Mouse (Mus musculus) spleen, postnatal 4 days (tissue): ENCODE measurements around the gene Atp6v0c.
A peak's percentile ranks its signal among the peaks of the same experiment; 100 is the strongest.

Experiments
- DNase-seq, 2 experiments: peaks; one replicate each; pipeline ENCODE4 v3.0.0; 2022; ENCODE audit warnings: low spot score in 2 of 2

The Atp6v0c gene

GRCm38 (mm10) chr17:24199252-24199651 lies 29.8 kb upstream of the Atp6v0c start:
- DNase-seq: no peak

GRCm38 (mm10) chr17:24197032-24197824 lies 27.7 kb upstream of the Atp6v0c start:
- DNase-seq: no peak

GRCm38 (mm10) chr17:24195349-24195748 lies 25.8 kb upstream of the Atp6v0c start:
- DNase-seq: no peak

DNA sequence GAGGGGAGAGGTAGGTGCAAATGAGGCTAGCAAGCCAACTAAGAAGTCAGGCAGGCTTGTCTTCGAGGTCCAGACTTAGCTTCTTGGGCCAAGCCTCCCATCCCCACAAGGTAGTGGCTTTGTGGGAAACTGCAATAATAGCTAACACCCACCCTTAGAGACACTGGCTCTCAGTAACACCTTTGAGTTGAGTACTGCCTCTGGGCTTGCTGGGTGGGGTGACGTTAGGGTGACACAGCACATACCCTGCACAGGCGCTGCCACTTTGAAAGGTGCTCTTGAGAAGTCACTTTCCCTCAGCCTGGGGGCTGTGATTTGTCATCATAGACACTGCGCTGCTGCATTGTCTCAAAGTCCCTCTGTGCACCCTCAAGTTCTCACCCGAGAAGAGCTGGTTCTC lies 24.3 kb upstream of the Atp6v0c start:
- DNase-seq: no peak

DNA sequence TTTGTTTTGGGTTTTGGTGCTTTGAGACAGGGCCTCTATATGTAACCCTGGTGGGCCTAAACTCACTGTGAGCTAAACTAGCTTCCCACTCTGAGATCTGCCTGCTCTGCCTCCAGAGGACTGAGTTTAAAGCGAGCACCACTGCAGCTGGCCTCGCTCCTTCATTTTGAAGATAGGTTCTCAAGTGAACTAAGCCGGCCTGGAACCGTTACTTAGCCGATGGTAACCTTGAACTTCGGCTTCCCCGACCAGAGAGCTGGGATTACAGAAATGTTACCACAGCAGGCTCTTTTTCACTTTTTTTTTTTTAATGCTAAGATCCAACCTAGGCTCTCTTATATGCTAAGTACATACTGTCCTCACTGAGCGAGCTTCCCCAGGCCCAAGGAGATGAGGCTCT lies 23.8 kb upstream of the Atp6v0c start:
- DNase-seq: no peak

GRCm38 (mm10) chr17:24192848-24193247 lies 23.3 kb upstream of the Atp6v0c start:
- DNase-seq: no peak

GRCm38 (mm10) chr17:24191481-24191880 lies 22.0 kb upstream of the Atp6v0c start:
- DNase-seq: peak in 1 of 2 experiments; percentile 8

DNA sequence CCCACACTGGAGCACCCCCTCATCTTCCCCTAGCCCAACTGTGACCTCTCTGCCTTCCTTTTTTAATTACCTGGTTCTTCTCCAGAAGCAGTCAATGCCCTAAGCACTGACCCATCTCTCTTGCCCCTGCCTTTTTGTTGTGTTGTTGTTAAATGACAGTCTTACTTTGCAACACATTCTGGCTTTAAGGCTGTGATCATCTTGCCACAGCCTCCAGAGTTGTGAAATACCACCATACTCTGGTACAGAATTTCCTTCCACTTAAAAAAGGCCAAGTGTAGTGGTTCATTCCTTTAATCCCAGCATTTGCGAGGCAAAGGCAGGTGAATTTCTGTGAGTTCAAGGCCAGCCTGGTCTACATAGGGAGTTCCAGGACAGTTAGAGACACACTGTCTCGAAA lies 21.4 kb upstream of the Atp6v0c start:
- peak in 1 of 2 experiments; percentile 7 for DNase-seq

DNA sequence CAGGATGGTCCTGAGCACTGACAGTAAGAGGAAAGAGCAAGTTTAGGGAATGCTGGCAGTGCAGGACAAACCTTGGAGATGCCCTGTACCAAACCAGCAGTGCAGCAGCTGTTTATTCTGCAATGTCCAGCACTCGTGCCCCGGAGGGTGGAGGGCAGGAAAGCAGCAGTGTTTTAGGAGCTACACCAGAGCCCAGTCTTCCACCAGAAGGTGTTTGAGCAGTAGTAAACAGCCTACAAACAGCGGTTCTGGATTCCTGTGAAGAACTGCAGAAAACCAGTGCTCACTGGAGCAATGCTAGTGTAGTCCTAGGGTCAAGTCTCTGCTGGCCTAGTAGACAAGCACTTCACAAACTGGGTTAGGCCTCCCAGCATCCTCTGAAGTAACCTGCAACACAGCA lies 4.8 kb upstream of the Atp6v0c start:
- DNase-seq: no peak

GRCm38 (mm10) chr17:24173423-24173822 lies 3.9 kb upstream of the Atp6v0c start:
- peak; percentile 77 to 88 for DNase-seq

GRCm38 (mm10) chr17:24171738-24172137 lies 2.2 kb upstream of the Atp6v0c start:
- peak in 1 of 2 experiments; percentile 10 for DNase-seq

DNA sequence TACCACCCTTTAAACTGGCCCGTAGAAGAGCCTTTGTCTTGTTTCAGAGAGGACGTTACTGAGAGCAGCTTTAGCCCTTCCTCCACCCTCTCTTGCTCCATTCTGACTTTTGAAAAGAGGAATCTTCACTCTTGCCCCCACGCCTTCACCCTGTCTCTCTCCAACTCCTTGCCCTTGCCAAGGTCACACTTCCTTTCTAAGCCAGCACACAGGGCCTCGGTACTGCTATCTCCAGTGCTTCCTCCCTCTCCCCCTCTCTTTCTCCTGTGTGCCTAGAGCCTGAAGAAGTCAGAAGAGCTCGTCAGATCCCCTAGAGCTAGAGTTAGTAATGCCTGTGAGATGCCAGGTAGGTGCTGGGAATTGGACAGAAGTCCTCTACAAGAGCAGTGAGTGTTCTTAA lies 1.2 kb upstream of the Atp6v0c start:
- peak; percentile 14 to 62 for DNase-seq

GRCm38 (mm10) chr17:24170125-24170524 lies 623 bp upstream of the Atp6v0c start:
- DNase-seq: peak in 1 of 2 experiments; percentile 58

GRCm38 (mm10) chr17:24168590-24169277 lies 768 bp downstream of the Atp6v0c start:
- DNase-seq: peak; percentile 66 to 86

GRCm38 (mm10) chr17:24167891-24168505 lies 1.5 kb downstream of the Atp6v0c start:
- peak in 1 of 2 experiments; percentile 65 for DNase-seq

DNA sequence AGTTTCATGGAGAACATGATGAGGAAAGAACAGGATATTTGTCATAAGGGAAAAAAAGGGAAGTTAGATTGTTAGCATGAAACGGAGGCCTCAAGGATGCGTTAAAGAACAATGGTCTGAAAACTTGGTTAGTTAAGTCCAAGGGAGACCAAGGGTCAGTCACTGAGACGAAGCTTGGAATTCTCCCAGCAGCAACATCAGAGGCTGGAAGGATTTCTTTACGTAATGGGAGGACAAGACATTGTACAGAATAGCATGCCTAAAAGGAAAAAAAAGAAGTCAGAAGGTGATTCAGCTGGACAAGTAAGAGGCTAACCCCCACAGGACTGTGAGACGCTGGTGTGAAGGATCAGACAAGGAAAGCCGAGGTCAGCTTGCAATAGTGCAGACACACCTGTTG lies 2.4 kb downstream of the Atp6v0c start:
- DNase-seq: no peak

DNA sequence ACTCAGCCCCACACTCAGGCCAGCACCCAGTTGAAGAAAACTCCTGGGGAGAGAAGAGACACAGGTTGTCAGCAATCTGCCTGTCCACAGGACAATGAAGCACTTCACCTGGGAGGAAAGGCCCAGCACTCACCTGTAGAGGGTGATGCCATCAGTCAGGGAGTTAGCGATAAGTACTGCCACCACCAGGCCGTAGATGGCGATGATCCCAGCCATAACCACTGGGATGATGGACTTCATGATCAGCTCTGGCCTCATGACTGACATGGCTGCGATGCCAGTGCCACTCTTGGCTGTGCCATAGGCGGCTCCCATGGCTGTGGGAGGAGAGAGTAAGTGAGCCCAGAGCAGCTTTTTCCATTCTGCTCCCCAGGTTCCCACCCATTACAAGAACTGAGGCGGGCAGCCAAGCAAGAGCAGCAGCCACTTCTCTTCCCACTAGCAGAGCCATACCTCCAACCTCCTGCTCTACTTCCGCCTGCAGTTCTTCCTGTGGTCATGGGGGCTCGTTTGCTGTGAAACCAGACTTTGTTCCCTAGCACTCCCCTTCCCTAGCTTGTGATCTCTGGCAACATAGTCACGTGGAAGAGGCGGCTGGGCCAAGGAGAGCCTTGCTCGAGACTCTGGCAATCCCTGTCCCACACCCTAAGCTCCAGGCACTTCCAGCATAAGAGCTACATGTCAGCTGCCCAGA lies 4.8 kb downstream of the Atp6v0c start:
- peak in 1 of 2 experiments; percentile 65 for DNase-seq

GRCm38 (mm10) chr17:24163176-24163962 lies 6.1 kb downstream of the Atp6v0c start, which contains the start of gene Amdhd2:
TSS of gene Amdhd2 (minus strand) at chr17:24163766.
- DNase-seq: peak; percentile 94 to 98

- peak; percentile 43 to 79 for DNase-seq
These were observed 6.8 kb downstream of the Atp6v0c start for GRCm38 (mm10) chr17:24162584-24163175.

- DNase-seq: peak in 1 of 2 experiments; percentile 59
These were observed 8.0 kb downstream of the Atp6v0c start for GRCm38 (mm10) chr17:24161466-24161865.

DNA sequence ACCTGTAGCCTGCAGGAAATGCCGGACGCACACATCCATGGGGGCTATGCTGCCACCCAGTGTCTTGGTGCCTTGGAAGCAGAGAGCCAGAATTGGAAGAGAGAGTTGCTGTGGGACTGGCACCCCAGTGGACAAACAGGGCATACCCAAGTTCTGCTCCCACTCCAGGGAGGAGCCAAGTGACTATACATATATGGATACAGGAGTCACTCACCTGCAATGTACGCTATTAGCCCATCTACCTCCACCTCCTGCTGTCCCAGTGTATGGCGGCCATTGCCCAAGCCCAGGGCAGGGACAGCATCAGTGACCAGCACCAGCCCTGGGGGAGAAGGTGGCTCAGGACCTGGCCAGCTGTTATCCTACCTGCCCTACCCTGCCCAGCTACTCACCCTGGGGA lies 12.0 kb downstream of the Atp6v0c start:
- peak in 1 of 2 experiments; percentile 60 for DNase-seq
